Mouse (Mus musculus) adipocyte (in vitro differentiated cells): ENCODE results near the gene Idh2.

Experiments used
- DNase-seq: peaks from one replicate; pipeline ENCODE4 v3.0.0-alpha.2; 2016; ENCODE audit warnings: low spot score

The Idh2 gene

GRCm38 (mm10) chr7:80121083-80121482, 5.9 kb upstream of the Idh2 start:
- peak; percentile 52 for DNase-seq

- DNase-seq, result no peak
Measured at GRCm38 (mm10) chr7:80119198-80119597, 4.0 kb upstream of the Idh2 start.

DNA sequence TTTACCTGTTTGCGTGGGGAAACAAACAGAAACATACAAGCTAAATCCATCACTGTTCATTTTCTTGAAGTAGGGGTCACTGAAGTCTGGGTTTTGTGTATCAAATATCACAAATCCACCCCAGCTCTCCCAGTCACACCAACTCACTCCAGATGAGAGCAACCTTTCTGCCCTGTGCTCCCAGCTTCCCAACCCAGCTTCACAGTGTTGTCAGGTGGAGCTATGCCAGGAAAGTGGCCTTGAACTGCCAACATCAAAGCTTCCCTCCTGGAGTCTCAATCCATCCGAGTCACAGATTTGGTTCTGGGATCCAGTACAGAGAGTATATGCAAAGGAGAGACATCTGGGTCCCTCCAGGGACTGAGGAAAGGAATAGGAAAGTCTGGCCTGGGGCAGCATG, 966 bp upstream of the Idh2 start:
- no peak for DNase-seq

DNA sequence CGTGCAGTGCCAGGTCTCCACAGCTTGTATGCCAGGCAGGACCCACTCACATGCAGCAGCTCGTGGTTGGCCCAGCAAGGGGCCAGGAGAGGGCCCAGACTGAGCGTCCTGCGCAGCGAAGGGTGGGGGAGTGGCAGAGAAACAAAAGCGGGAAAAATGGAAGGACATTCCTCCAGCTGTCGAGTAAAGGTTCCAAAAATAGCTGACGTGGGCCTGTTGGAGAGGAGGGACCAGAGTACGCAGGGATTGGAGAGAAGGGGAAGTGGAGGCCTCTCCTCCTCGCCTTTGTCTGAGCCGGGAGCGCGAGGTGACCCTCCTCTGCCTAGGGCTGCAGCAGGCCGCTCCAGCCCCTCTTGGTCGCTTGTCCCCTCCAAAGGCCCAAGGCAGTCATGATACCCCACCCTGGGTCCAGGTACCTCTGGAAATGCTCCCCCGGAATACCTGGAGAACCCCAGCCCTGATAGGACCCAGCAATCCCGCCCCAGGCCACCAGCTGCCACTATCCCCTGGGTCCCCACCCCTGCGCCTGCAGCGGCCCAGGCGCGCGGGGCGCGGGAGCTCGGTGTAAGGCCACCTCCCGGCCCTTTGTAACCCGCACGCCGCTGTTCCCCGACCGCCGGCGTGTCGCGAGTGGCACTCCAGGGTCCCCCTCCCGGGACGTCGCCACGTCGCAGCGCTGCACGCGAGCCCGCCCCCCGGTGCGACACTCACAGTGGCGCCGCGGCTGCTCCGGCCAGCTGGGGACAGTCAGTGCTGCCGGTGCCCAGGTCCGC, 555 bp downstream of the Idh2 start:
- DNase-seq, result peak; percentile 81

DNA sequence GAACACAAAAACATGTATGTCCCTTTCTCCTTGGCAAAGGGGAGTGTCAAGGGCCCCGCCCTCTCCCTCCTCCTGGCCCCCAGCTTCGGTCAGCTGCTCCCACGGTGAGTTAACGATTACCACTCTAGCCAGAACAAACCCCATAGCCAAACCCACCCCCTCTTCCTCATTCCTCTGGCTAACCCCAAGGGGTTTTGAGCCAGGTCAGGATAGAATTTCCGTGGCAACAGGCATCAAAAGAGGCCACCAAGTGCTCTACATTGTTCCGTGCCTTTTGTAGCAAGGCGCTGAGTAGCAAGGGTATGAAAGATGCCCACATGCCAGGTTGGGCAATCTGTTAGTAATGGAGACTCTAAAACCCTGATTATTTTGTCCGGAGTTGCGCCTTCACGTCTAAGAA, 1.2 kb downstream of the Idh2 start:
- no peak for DNase-seq

- DNase-seq, result peak; percentile 31
Measured at GRCm38 (mm10) chr7:80111066-80112045, 3.8 kb downstream of the Idh2 start.

DNA sequence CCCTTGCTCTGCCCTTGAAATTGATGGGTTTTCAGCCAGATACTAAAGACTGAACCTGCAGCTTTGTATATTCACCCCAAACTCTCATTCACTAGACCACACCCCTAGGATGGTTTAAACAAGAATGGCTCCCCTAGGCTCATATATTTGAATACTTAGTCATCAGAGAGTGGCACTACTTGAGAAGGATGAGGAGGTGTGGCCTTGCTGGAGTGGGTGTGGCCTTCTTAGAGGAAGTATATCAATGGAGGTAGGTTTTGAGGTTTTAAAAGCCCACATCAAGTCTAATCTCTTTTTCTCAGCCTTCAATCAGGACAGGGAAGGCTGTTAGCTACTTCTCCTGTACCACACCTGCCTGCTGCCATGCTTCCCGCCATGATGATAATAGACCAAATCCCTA, 8.8 kb downstream of the Idh2 start:
- DNase-seq, result no peak

DNA sequence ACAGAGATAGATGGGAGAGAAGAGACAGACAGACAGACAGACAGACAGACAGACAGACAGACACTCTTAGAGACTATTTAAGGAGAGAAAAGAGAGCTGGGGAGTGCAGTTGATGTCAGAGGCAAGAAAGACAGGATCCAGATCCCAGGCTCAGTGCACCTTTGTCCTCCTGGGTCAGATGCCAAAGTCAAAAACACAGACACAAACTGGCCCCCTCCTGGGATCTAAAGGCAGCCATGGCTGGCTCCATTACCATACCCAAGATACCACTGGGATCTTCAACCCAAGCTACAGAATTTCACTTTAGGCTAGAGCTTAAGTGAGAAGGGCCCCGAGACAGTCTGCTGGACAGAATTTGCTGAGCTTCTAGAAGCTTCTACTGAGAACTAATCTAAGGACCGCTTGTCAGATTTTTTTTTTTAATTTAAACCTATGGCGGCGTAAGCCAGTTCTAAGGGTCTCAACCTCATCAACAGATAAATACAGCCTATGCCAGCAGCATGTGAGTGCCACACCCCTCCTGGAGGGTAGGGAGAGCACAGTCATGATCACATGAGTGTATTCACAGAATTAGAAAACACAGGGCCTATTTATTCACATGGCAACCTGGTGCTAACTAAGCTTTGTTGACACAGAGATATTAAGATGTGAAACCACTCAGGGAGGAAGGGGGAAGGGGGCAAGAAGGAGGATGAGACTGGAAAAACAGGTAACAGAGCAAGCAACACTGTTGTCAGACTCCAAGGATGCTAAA, 9.4 kb downstream of the Idh2 start:
- peak; percentile 64 for DNase-seq

- no peak for DNase-seq
Measured at GRCm38 (mm10) chr7:80103335-80103734, 11.9 kb downstream of the Idh2 start.

- no peak for DNase-seq
Measured at GRCm38 (mm10) chr7:80098389-80098976, 16.7 kb downstream of the Idh2 start.

DNA sequence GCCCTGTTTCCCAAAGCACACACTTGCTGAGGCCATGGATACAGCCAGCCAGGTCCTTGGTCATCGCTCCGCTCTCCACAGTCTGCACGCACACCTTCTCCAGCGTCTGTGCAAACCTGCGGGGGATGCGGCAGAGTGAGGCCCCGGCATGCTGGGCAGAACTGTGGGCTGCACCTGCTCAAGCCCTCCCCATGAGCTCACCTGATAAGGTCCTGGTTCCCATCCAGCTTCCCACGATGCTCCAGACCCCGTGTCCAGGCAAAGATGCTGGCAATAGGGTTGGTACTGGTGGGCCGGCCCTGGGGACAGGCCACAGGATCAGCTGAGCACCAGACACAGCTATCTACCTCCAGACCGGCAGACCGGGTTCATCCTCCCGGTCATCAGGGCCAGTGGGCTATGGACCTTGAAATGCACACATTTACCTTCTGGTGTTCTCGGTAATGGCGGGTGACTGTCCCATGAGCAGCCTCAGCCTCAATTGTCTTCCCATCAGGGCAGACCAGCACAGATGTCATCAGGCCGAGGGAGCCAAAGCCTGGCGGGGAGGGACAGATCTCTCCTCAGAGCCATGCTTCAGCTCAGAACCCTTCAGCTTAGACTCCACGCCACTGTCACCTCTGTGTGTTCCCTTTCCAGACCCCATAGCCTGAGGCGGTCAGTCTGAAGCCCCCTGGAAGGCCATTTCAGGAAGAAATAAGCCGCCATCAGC, 19.4 kb downstream of the Idh2 start:
- no peak for DNase-seq

- DNase-seq, result no peak
Measured at GRCm38 (mm10) chr7:80094481-80094880, 20.7 kb downstream of the Idh2 start.

DNA sequence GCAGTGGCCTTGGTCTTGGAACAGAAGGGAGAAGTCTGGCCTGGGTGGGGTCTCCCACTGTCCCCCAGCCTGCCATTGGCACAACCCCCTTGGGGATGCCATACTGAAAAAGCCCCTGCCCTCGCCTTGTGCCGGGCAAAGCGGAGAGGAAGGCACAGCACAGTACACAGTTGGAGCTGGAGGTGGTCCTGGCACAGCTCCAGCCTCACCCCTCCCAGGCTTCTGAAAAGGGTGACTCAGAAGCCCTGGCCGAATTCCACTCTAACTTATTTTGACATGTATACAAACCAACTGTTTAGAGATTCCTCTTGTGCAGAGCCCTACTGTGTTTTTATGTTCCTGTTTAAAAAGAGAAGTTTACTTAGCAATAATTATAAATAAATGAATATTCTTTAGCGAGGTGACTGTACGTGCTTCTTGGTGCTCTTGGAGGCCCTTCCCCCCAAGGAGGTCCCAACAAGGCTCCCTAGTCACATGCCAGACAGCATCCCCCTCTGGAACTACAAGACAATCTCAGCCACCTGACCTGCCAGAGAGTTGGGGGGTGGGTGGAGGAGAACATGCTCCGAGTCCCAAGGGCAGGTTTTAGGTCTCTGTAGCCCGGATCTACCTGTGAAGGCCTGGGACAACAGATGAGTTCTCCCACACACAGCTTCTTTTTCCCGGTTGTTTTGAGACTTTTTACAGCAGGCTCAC, 22.7 kb downstream of the Idh2 start:
- peak; percentile 25 for DNase-seq

DNA sequence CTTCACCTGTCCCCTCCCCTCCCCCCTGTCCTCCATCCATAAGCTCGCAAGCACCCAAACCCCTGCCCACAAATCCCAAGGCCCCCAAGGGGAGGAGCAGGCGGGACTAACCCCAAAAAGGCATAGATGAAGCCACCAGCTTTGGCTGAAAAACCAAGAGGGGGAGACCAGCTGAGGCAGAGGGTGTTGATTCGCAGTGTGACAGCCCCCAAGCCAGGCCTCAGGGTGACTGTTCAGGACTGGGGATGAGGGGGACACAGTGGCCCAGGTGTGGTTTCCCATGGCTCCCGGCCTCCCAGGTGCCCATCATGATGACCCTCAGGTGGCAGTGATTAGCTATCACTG, 23.4 kb downstream of the Idh2 start:
- DNase-seq, result no peak

DNA sequence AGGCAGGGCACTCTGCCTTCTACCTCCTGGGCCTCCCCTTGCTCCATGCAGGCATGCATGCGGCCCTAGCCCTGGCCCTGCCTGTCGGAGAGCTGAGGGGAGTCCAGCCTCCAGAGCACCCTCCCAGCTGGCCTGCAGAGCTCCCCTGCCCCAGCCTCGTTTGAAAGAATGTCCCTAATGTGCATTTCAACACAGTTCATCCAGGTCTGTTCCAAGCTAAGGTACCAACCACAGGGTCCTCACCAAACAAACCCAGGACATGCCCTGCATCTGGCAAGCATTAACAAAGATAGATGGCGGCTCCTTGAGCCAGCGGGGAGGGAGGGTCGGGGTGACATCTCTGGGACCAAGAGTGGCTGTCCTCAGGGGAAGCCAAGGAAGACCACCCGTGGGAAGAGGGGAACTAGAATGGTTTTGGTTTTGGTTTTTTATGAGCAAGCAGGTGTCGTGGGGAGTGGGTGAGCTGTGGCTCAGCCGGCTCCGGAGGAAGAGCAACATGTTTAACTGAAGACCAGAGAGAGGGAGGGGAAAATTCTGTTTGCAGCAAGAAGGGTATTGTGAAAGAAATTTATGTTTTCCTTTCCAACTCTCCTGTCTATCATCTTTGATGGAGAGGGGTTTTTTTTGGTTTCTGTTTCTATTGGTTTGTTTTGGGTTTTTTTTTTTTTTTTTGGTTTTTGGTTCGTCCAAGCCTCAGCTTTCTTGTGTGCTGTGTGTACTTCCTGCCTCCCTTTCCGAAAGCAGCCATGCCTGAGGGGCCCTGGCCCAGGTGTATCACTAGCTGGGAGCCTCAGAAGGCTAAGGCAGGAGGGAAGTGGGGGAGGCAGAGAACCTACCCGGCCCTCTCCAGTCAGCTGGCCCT, 24.0 kb downstream of the Idh2 start:
- DNase-seq, result peak; percentile 16

- DNase-seq, result no peak
Measured at GRCm38 (mm10) chr7:80090191-80091003, 24.8 kb downstream of the Idh2 start.

- peak; percentile 40 for DNase-seq
Measured at GRCm38 (mm10) chr7:80088191-80088590, 27.0 kb downstream of the Idh2 start.

DNA sequence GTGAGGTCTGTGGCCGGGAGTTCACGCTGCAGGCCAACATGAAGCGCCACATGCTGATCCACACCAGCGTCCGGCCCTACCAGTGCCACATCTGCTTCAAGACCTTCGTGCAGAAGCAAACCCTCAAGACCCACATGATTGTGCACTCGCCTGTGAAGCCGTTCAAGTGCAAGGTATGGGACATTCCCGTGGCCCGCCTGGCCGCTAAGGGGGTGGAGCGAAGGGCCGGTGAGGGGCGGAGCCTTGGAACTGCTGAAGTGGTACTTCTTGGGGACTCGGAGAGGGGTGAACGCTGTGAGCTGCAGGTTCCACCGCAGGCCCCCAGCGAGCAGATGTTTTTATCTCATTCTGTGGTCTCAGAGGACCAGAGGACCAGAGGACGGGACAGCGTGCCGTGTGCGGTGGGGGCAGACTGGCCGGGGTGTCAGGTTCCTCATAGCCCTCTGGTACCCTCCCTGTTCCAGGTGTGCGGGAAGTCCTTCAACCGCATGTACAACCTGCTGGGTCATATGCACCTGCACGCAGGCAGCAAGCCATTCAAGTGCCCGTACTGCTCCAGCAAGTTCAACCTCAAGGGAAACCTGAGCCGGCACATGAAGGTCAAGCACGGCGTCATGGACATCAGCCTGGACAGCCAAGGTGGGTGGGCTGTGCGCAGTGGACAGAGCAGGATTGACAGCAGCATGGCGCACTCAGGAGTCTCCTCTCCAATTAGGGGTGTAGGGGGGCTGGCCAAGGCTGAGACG, 29.0 kb downstream of the Idh2 start:
- no peak for DNase-seq
